Mouse (Mus musculus) hindbrain, embryonic 11.5 days (tissue): Measurements from ENCODE around the gene Rap1b. TPM values are rescaled to one million over a fixed set of nuclear protein-coding genes. Genes with fewer than 3 reads are reported as not detected.

Experiments used
- ATAC-seq: fragments of 200-750 bp; cut with Nextera tagmentation; 2 replicates; pipeline ENCODE4 v1.8.0; 2017; ENCODE audit warnings: mild to moderate bottlenecking, moderate TSS enrichment, moderate library complexity; ENCODE audit not compliant: low FRiP score
- DNase-seq: peaks from one replicate; pipeline ENCODE4 v3.0.0-alpha.2; 2015; ENCODE audit warnings: low spot score
- H3K27ac ChIP-seq: fragments of 300-500 bp; sonication (generic); 2 replicates; pipeline ENCODE4 v1.5.1; 2014; ENCODE audit warnings: mild to moderate bottlenecking, low read depth, low read length
- H3K27me3 ChIP-seq: fragments of 300-500 bp; sonication (generic); 2 replicates; pipeline ENCODE4 v1.6.1; 2014; ENCODE audit warnings: mild to moderate bottlenecking, low read length, moderate library complexity, mixed read lengths; ENCODE audit not compliant: control insufficient read depth, insufficient read depth
- H3K36me3 ChIP-seq: fragments of 300-500 bp; sonication (generic); 2 replicates; pipeline ENCODE4 v1.6.1; 2014; ENCODE audit warnings: mild to moderate bottlenecking, low read length, moderate library complexity, mixed read lengths; ENCODE audit not compliant: control insufficient read depth, insufficient read depth
- H3K4me1 ChIP-seq: fragments of 300-500 bp; sonication (generic); replicated peaks from 2 replicates; pipeline ENCODE4 v1.6.1; 2014; ENCODE audit warnings: low read length, mixed read lengths; ENCODE audit not compliant: control insufficient read depth, insufficient read depth
- H3K4me2 ChIP-seq: fragments of 300-500 bp; sonication (generic); replicated peaks from 2 replicates; pipeline ENCODE4 v1.6.1; 2014; ENCODE audit warnings: mild to moderate bottlenecking, low read depth, low read length
- H3K4me3 ChIP-seq: fragments of 300-500 bp; sonication (generic); 2 replicates; pipeline ENCODE4 v1.5.1; 2014; ENCODE audit warnings: low read depth, low read length
- H3K9ac ChIP-seq: fragments of 300-500 bp; sonication (generic); 2 replicates; pipeline ENCODE4 v1.6.1; 2014; ENCODE audit warnings: low read depth, low read length
- H3K9me3 ChIP-seq: fragments of 300-500 bp; sonication (generic); 2 replicates; pipeline ENCODE4 v1.6.1; 2016; ENCODE audit warnings: low read length; ENCODE audit not compliant: control insufficient read depth
- WGBS: fragments of 180-500 bp; shearing (Covaris S2); extraction: QIAGEN DNeasy Blood & Tissue Kit; methylation state at CpG from one replicate; pipeline ENCODE4 v1.1.7; 2014; 5-methylcytosine and 5-hydroxymethylcytosine counted together
- polyA plus RNA-seq: library from polyadenylated mRNA; unstranded; fragments of >200 nt; fragmentation: Nextera tagmentation; extraction: Ambion mirVana; gene quantifications from 2 replicates; pipeline ENCODE4 v1.2.1, GENCODE M21; 2014

The Rap1b gene
- polyA plus RNA-seq, 1 experiment from 2014 or later: 176 TPM

- no peak overlapping the region for H3K9ac ChIP-seq
- ATAC-seq: no peak
- no peaks in the 10 kb centered on the region for H3K4me1 ChIP-seq
- no peaks in the 10 kb centered on the region for H3K9me3 ChIP-seq
- H3K4me3 ChIP-seq: no peak overlapping the region
- 80% methylated on average over 4 of the region's 4 CpGs for WGBS
- no peak overlapping the region for H3K27ac ChIP-seq
- H3K27me3 ChIP-seq: no peaks in the 10 kb centered on the region
- DNase-seq: no peak
- H3K36me3 ChIP-seq: no peaks in the 10 kb centered on the region
- H3K4me2 ChIP-seq: no peak overlapping the region
Observed at GRCm38 (mm10) chr10:117824139-117824538, 21.7 kb downstream of the Rap1b start.

GRCm38 (mm10) chr10:117823321-117823720, 22.5 kb downstream of the Rap1b start:
- Histone ChIP-seq H3K27me3 (no peaks in the 10 kb centered on the region), H3K4me2 (no peak overlapping the region), H3K4me3 (no peak overlapping the region), H3K9me3 (no peaks in the 10 kb centered on the region), H3K36me3 (no peaks in the 10 kb centered on the region), H3K27ac (no peak overlapping the region), H3K4me1 (no peaks in the 10 kb centered on the region), H3K9ac (no peak overlapping the region)
- ATAC-seq (no peak), DNase-seq (no peak)
- 92% methylated on average over 6 of the region's 6 CpGs for WGBS

- H3K27me3 ChIP-seq: no peaks in the 10 kb centered on the region
- ATAC-seq: no peak
Observed at GRCm38 (mm10) chr10:117818600-117818999, 27.2 kb downstream of the Rap1b start.

GRCm38 (mm10) chr10:117816721-117817120, 29.1 kb downstream of the Rap1b start:
- Histone ChIP-seq H3K4me2 (no peak overlapping the region), H3K9me3 (no peaks in the 10 kb centered on the region), H3K4me3 (no peak overlapping the region), H3K9ac (no peak overlapping the region), H3K36me3 (no peaks in the 10 kb centered on the region), H3K4me1 (no peaks in the 10 kb centered on the region), H3K27me3 (no peaks in the 10 kb centered on the region), H3K27ac (no peak overlapping the region)
- whole genome bisulfite sequencing: 94% methylated on average over 6 of the region's 6 CpGs
- ATAC-seq (no peak), DNase-seq (no peak)

More at GRCm38 (mm10) chr10:117818600-117818999, 27.2 kb downstream of the Rap1b start:
- H3K4me1 ChIP-seq: no peaks in the 10 kb centered on the region
- H3K9me3 ChIP-seq: no peaks in the 10 kb centered on the region
- H3K4me3 ChIP-seq: no peak overlapping the region
- 92% methylated on average over 6 of the region's 6 CpGs for WGBS
- H3K9ac ChIP-seq: no peak overlapping the region
- no peak for DNase-seq
- H3K4me2 ChIP-seq: no peak overlapping the region
- no peak overlapping the region for H3K27ac ChIP-seq
- no peaks in the 10 kb centered on the region for H3K36me3 ChIP-seq

- no peaks in the 10 kb centered on the region for H3K4me1 ChIP-seq
- no peaks in the 10 kb centered on the region for H3K27me3 ChIP-seq
- H3K27ac ChIP-seq: no peak overlapping the region
- ATAC-seq (no peak), DNase-seq (no peak)
- H3K4me2 ChIP-seq: no peak overlapping the region
- WGBS: 92% methylated on average over 2 of the region's 2 CpGs
- no peaks in the 10 kb centered on the region for H3K36me3 ChIP-seq
- no peak overlapping the region for H3K4me3 ChIP-seq
- no peaks in the 10 kb centered on the region for H3K9me3 ChIP-seq
- H3K9ac ChIP-seq: no peak overlapping the region
Observed at GRCm38 (mm10) chr10:117812501-117812900, 33.3 kb downstream of the Rap1b start.

GRCm38 (mm10) chr10:117811555-117811954, 34.3 kb downstream of the Rap1b start:
- H3K27me3 ChIP-seq: no peaks in the 10 kb centered on the region
- DNase-seq (no peak), ATAC-seq (no peak)
- H3K4me2 ChIP-seq: no peak overlapping the region
- no peaks in the 10 kb centered on the region for H3K9me3 ChIP-seq
- WGBS: 95% methylated on average over 8 of the region's 8 CpGs
- H3K4me3 ChIP-seq: no peak overlapping the region
- H3K4me1 ChIP-seq: no peaks in the 10 kb centered on the region
- H3K36me3 ChIP-seq: no peaks in the 10 kb centered on the region
- H3K9ac ChIP-seq: no peak overlapping the region
- H3K27ac ChIP-seq: no peak overlapping the region

- H3K4me2 ChIP-seq: no peak overlapping the region
- no peaks in the 10 kb centered on the region for H3K27me3 ChIP-seq
- no peak overlapping the region for H3K27ac ChIP-seq
- WGBS: 80% methylated on average over 11 of the region's 11 CpGs
- no peaks in the 10 kb centered on the region for H3K9me3 ChIP-seq
- DNase-seq (no peak), ATAC-seq (no peak)
- H3K4me1 ChIP-seq: no peaks in the 10 kb centered on the region
- H3K36me3 ChIP-seq: no peaks in the 10 kb centered on the region
- H3K4me3 ChIP-seq: no peak overlapping the region
- no peak overlapping the region for H3K9ac ChIP-seq
Observed at GRCm38 (mm10) chr10:117810506-117810905, 35.3 kb downstream of the Rap1b start.

GRCm38 (mm10) chr10:117808068-117808467, 37.8 kb downstream of the Rap1b start:
- H3K9me3 ChIP-seq: no peaks in the 10 kb centered on the region
- no peak overlapping the region for H3K4me3 ChIP-seq
- no peak overlapping the region for H3K9ac ChIP-seq
- WGBS: 91% methylated on average over 6 of the region's 6 CpGs
- H3K36me3 ChIP-seq: no peaks in the 10 kb centered on the region
- H3K27me3 ChIP-seq: no peaks in the 10 kb centered on the region
- no peak for ATAC-seq
- no peaks in the 10 kb centered on the region for H3K4me1 ChIP-seq
- no peak for DNase-seq
- no peak overlapping the region for H3K4me2 ChIP-seq
- H3K27ac ChIP-seq: no peak overlapping the region

GRCm38 (mm10) chr10:117805919-117806318, 39.9 kb downstream of the Rap1b start:
- DNase-seq (no peak), ATAC-seq (no peak)
- Histone ChIP-seq H3K4me2 (no peak overlapping the region), H3K9ac (no peak overlapping the region), H3K9me3 (no peaks in the 10 kb centered on the region), H3K27ac (no peak overlapping the region), H3K4me1 (no peaks in the 10 kb centered on the region), H3K36me3 (no peaks in the 10 kb centered on the region), H3K27me3 (no peaks in the 10 kb centered on the region), H3K4me3 (no peak overlapping the region)
- 55% methylated on average over 9 of the region's 9 CpGs for WGBS
